Mouse (Mus musculus): ENCODE data around the gene Plekhg1. TPM values are rescaled to one million over a fixed set of nuclear protein-coding genes. Genes with fewer than 3 reads are reported as not detected.
A peak's percentile ranks its signal among the peaks of the same experiment; 100 is the strongest.

Plekhg1 gene
- polyA plus RNA-seq, 1 experiment from 2014 or later = 17.5 TPM

- 60% methylated on average over 3 of the region's 3 CpGs for WGBS
- no peaks in the 10 kb centered on the region for H3K9me3 ChIP-seq (ENCODE audit: control insufficient read depth, low read length)
- H3K4me2 ChIP-seq (ENCODE audit: low read depth, low read length) = peak overlapping the region; percentile 98
- peak overlapping the region; percentile 74 for H3K4me3 ChIP-seq (ENCODE audit: low read depth, low read length)
- H3K9ac ChIP-seq (ENCODE audit: low read depth, low read length) = peak overlapping the region; percentile 86
- H3K27ac ChIP-seq (replicated peaks; ENCODE audit: low read depth, low read length) = 0 out of 2 replicates have a peak overlapping the region, but pooled peaks have one; percentile 93
- H3K36me3 ChIP-seq (ENCODE audit: control insufficient read depth, insufficient read depth, low read length) = peaks cover 4% of the 10 kb centered on the region; the same call in 1 of the 2 replicates
- ATAC-seq (ENCODE audit: low read depth) (no peak), DNase-seq (ENCODE audit: low spot score) (no peak)
- peaks cover 3% of the 10 kb centered on the region; the same call in 1 of the 2 replicates for H3K4me1 ChIP-seq (ENCODE audit: control insufficient read depth, insufficient read depth, low read length)
- H3K27me3 ChIP-seq (replicated peaks; ENCODE audit: control insufficient read depth, insufficient read depth, low read length) = no peaks in the 10 kb centered on the region
Measured at GRCm38 (mm10) chr10:3974380-3974779, 234.2 kb downstream of the Plekhg1 start.

- no peak for ATAC-seq (ENCODE audit: low read depth)
- Histone ChIP-seq H3K4me3 (ENCODE audit: low read depth, low read length) (no peak overlapping the region), H3K4me1 (ENCODE audit: control insufficient read depth, insufficient read depth, low read length) (peaks cover 3% of the 10 kb centered on the region; the same call in 1 of the 2 replicates), H3K9me3 (ENCODE audit: control insufficient read depth, low read length) (no peaks in the 10 kb centered on the region), H3K4me2 (ENCODE audit: low read depth, low read length) (no peak overlapping the region), H3K9ac (ENCODE audit: low read depth, low read length) (no peak overlapping the region), H3K27me3 (replicated peaks; ENCODE audit: control insufficient read depth, insufficient read depth, low read length) (no peaks in the 10 kb centered on the region), H3K27ac (replicated peaks; ENCODE audit: low read depth, low read length) (no peak overlapping the region), H3K36me3 (ENCODE audit: control insufficient read depth, insufficient read depth, low read length) (peaks cover 14% of the 10 kb centered on the region)
- DNase-seq (ENCODE audit: low spot score) = no peak
- 68% methylated on average over 6 of the region's 6 CpGs for WGBS
Measured at GRCm38 (mm10) chr10:3975898-3976622, 235.9 kb downstream of the Plekhg1 start.

- Histone ChIP-seq H3K4me1 (ENCODE audit: control insufficient read depth, insufficient read depth, low read length) (peaks cover 3% of the 10 kb centered on the region; the same call in 1 of the 2 replicates), H3K36me3 (ENCODE audit: control insufficient read depth, insufficient read depth, low read length) (peaks cover 14% of the 10 kb centered on the region), H3K9ac (ENCODE audit: low read depth, low read length) (no peak overlapping the region), H3K9me3 (ENCODE audit: control insufficient read depth, low read length) (no peaks in the 10 kb centered on the region), H3K27me3 (replicated peaks; ENCODE audit: control insufficient read depth, insufficient read depth, low read length) (no peaks in the 10 kb centered on the region), H3K4me3 (ENCODE audit: low read depth, low read length) (no peak overlapping the region), H3K27ac (replicated peaks; ENCODE audit: low read depth, low read length) (no peak overlapping the region), H3K4me2 (ENCODE audit: low read depth, low read length) (no peak overlapping the region)
- 58% methylated on average over 4 of the region's 4 CpGs for WGBS
- DNase-seq (ENCODE audit: low spot score) (no peak), ATAC-seq (ENCODE audit: low read depth) (no peak)
Measured at GRCm38 (mm10) chr10:3976623-3977010, 236.5 kb downstream of the Plekhg1 start.

GRCm38 (mm10) chr10:3978326-3978725 is 238.2 kb downstream of the Plekhg1 start:
- 71% methylated on average over 3 of the region's 3 CpGs for WGBS
- H3K9me3 ChIP-seq (ENCODE audit: control insufficient read depth, low read length) = no peaks in the 10 kb centered on the region
- no peak overlapping the region for H3K4me3 ChIP-seq (ENCODE audit: low read depth, low read length)
- H3K4me2 ChIP-seq (ENCODE audit: low read depth, low read length) = no peak overlapping the region
- H3K27me3 ChIP-seq (replicated peaks; ENCODE audit: control insufficient read depth, insufficient read depth, low read length) = no peaks in the 10 kb centered on the region
- no peak overlapping the region for H3K9ac ChIP-seq (ENCODE audit: low read depth, low read length)
- no peak for DNase-seq (ENCODE audit: low spot score)
- H3K36me3 ChIP-seq (ENCODE audit: control insufficient read depth, insufficient read depth, low read length) = peaks cover 14% of the 10 kb centered on the region
- peaks cover 3% of the 10 kb centered on the region; the same call in 1 of the 2 replicates for H3K4me1 ChIP-seq (ENCODE audit: control insufficient read depth, insufficient read depth, low read length)
- H3K27ac ChIP-seq (replicated peaks; ENCODE audit: low read depth, low read length) = no peak overlapping the region
- no peak for ATAC-seq (ENCODE audit: low read depth)

- no peaks in the 10 kb centered on the region for H3K27me3 ChIP-seq (replicated peaks; ENCODE audit: control insufficient read depth, insufficient read depth, low read length)
- no peak overlapping the region for H3K27ac ChIP-seq (replicated peaks; ENCODE audit: low read depth, low read length)
- H3K4me3 ChIP-seq (ENCODE audit: low read depth, low read length) = no peak overlapping the region
- ATAC-seq (ENCODE audit: low read depth) (no peak), DNase-seq (ENCODE audit: low spot score) (no peak)
- no peak overlapping the region for H3K9ac ChIP-seq (ENCODE audit: low read depth, low read length)
- peaks cover 14% of the 10 kb centered on the region for H3K36me3 ChIP-seq (ENCODE audit: control insufficient read depth, insufficient read depth, low read length)
- H3K4me1 ChIP-seq (ENCODE audit: control insufficient read depth, insufficient read depth, low read length) = peaks cover 3% of the 10 kb centered on the region; the same call in 1 of the 2 replicates
- 85% methylated on average over 5 of the region's 5 CpGs for WGBS
- H3K4me2 ChIP-seq (ENCODE audit: low read depth, low read length) = no peak overlapping the region
- H3K9me3 ChIP-seq (ENCODE audit: control insufficient read depth, low read length) = no peaks in the 10 kb centered on the region
Measured at GRCm38 (mm10) chr10:3978792-3979488, 238.8 kb downstream of the Plekhg1 start.

- peaks cover 3% of the 10 kb centered on the region; the same call in 1 of the 2 replicates for H3K4me1 ChIP-seq (ENCODE audit: control insufficient read depth, insufficient read depth, low read length)
- ATAC-seq (ENCODE audit: low read depth) = no peak
- no peak overlapping the region for H3K4me3 ChIP-seq (ENCODE audit: low read depth, low read length)
- H3K27me3 ChIP-seq (replicated peaks; ENCODE audit: control insufficient read depth, insufficient read depth, low read length) = no peaks in the 10 kb centered on the region
- WGBS = 89% methylated on average over 4 of the region's 4 CpGs
- no peaks in the 10 kb centered on the region for H3K9me3 ChIP-seq (ENCODE audit: control insufficient read depth, low read length)
- no peak for DNase-seq (ENCODE audit: low spot score)
- peaks cover 14% of the 10 kb centered on the region for H3K36me3 ChIP-seq (ENCODE audit: control insufficient read depth, insufficient read depth, low read length)
- H3K9ac ChIP-seq (ENCODE audit: low read depth, low read length) = no peak overlapping the region
- H3K4me2 ChIP-seq (ENCODE audit: low read depth, low read length) = no peak overlapping the region
- no peak overlapping the region for H3K27ac ChIP-seq (replicated peaks; ENCODE audit: low read depth, low read length)
Measured at GRCm38 (mm10) chr10:3980231-3980630, 240.1 kb downstream of the Plekhg1 start.

- ATAC-seq (ENCODE audit: low read depth) (no peak), DNase-seq (ENCODE audit: low spot score) (no peak)
- Histone ChIP-seq H3K4me1 (ENCODE audit: control insufficient read depth, insufficient read depth, low read length) (no peaks in the 10 kb centered on the region), H3K36me3 (ENCODE audit: control insufficient read depth, insufficient read depth, low read length) (peaks cover 20% of the 10 kb centered on the region; the same call in 1 of the 2 replicates), H3K27me3 (replicated peaks; ENCODE audit: control insufficient read depth, insufficient read depth, low read length) (no peaks in the 10 kb centered on the region), H3K9ac (ENCODE audit: low read depth, low read length) (no peak overlapping the region), H3K4me3 (ENCODE audit: low read depth, low read length) (no peak overlapping the region), H3K9me3 (ENCODE audit: control insufficient read depth, low read length) (no peaks in the 10 kb centered on the region), H3K4me2 (ENCODE audit: low read depth, low read length) (no peak overlapping the region), H3K27ac (replicated peaks; ENCODE audit: low read depth, low read length) (no peak overlapping the region)
- WGBS = 93% methylated on average over 6 of the region's 6 CpGs
Measured at GRCm38 (mm10) chr10:3990295-3990883, 250.2 kb downstream of the Plekhg1 start.

GRCm38 (mm10) chr10:3993365-3994102 is 253.4 kb downstream of the Plekhg1 start:
- Histone ChIP-seq H3K27ac (replicated peaks; ENCODE audit: low read depth, low read length) (no peak overlapping the region), H3K9ac (ENCODE audit: low read depth, low read length) (no peak overlapping the region), H3K9me3 (ENCODE audit: control insufficient read depth, low read length) (no peaks in the 10 kb centered on the region), H3K4me2 (ENCODE audit: low read depth, low read length) (no peak overlapping the region), H3K36me3 (ENCODE audit: control insufficient read depth, insufficient read depth, low read length) (peaks cover 20% of the 10 kb centered on the region; the same call in 1 of the 2 replicates), H3K4me3 (ENCODE audit: low read depth, low read length) (no peak overlapping the region), H3K4me1 (ENCODE audit: control insufficient read depth, insufficient read depth, low read length) (no peaks in the 10 kb centered on the region), H3K27me3 (replicated peaks; ENCODE audit: control insufficient read depth, insufficient read depth, low read length) (no peaks in the 10 kb centered on the region)
- ATAC-seq (ENCODE audit: low read depth) (no peak), DNase-seq (ENCODE audit: low spot score) (no peak)
- 84% methylated on average over 8 of the region's 8 CpGs for WGBS

Measured in embryonic facial prominence, embryonic 14.5 days (tissue).